Mouse (Mus musculus) ES-E14 (cell line): Measurements from ENCODE around the gene Cers2. TPM values are rescaled to one million over a fixed set of nuclear protein-coding genes. Genes with fewer than 3 reads are reported as not detected.

ENCODE experiments used
- DNase-seq: peaks from one replicate; pipeline ENCODE4 v3.0.0-alpha.2; 2013; ENCODE audit warnings: low read depth, low spot score
- H3K27ac ChIP-seq: 2 replicates; pipeline ENCODE4 v1.5.1; 2012; ENCODE audit warnings: low read depth, mild to moderate bottlenecking, low read length, moderate library complexity, mixed read lengths; ENCODE audit not compliant: poor library complexity, insufficient read depth, severe bottlenecking
- H3K36me3 ChIP-seq: 2 replicates; pipeline ENCODE4 v1.6.1; 2012; ENCODE audit warnings: mild to moderate bottlenecking, low read length, moderate library complexity, mixed read lengths; ENCODE audit not compliant: control insufficient read depth, poor library complexity, insufficient read depth, severe bottlenecking
- H3K4me1 ChIP-seq, 2 experiments: fragments of 150-350 bp in 1 of 2; sonication (generic) in 1 of 2; 2 replicates each; pipeline ENCODE4 v1.6.1; 2012; ENCODE audit warnings: low read length in 2 of 2, mild to moderate bottlenecking in 1 of 2, mixed read lengths in 1 of 2; ENCODE audit not compliant: control insufficient read depth in 2 of 2, insufficient read depth in 2 of 2, poor library complexity in 1 of 2
- H3K4me3 ChIP-seq, 2 experiments: fragments of 150-350 bp in 1 of 2; sonication (generic) in 1 of 2; 2 replicates each; pipeline ENCODE4 v1.5.1; 2012; ENCODE audit warnings: low read length in 2 of 2, low read depth in 1 of 2, mild to moderate bottlenecking in 1 of 2, mixed read lengths in 1 of 2; ENCODE audit not compliant: insufficient read depth in 1 of 2, poor library complexity in 1 of 2, severe bottlenecking in 1 of 2
- H3K9ac ChIP-seq: 2 replicates; pipeline ENCODE4 v1.6.1; 2012; ENCODE audit warnings: low read depth, mild to moderate bottlenecking, low read length, mixed read lengths; ENCODE audit not compliant: poor library complexity, insufficient read depth, severe bottlenecking
- H3K9me3 ChIP-seq: fragments of 150-350 bp; sonication (generic); 2 replicates; pipeline ENCODE4 v1.6.1; 2012; ENCODE audit warnings: low read depth, mild to moderate bottlenecking, low read length; ENCODE audit not compliant: control insufficient read depth, insufficient read depth
- CHD2 ChIP-seq: IDR thresholded peaks from 2 replicates; pipeline ENCODE4 v1.6.1; 2014; ENCODE audit warnings: mild to moderate bottlenecking, low read depth, low read length, inconsistent platforms
- HCFC1 ChIP-seq: IDR thresholded peaks from 2 replicates; pipeline ENCODE4 v1.6.1; 2012; ENCODE audit warnings: low read length, inconsistent platforms, borderline replicate concordance; ENCODE audit not compliant: insufficient read depth
- MAFK ChIP-seq: IDR thresholded peaks from 2 replicates; pipeline ENCODE4 v1.6.1; 2014; ENCODE audit warnings: mild to moderate bottlenecking, low read depth, low read length, inconsistent platforms; ENCODE audit not compliant: insufficient read depth
- ZC3H11A ChIP-seq: IDR thresholded peaks from 2 replicates; pipeline ENCODE4 v1.6.1; 2012; ENCODE audit warnings: low read depth, mild to moderate bottlenecking, inconsistent platforms, low read length, borderline replicate concordance
- ZNF384 ChIP-seq: IDR thresholded peaks from 2 replicates; pipeline ENCODE4 v1.6.1; 2012; ENCODE audit warnings: low read depth, low read length, inconsistent platforms
- in situ Hi-C, 2 experiments: fragments of 600-800 bp; cut with MboI; formaldehyde crosslinking; loops; one replicate each; pipeline ENCODE4 v1.15.1; 2025; ENCODE audit warnings: low sequenced_read_pairs in 2 of 2, inconsistent platforms in 1 of 2; ENCODE audit not compliant: unreplicated experiment in 2 of 2
- total RNA-seq: library from RNA; depleted of rRNA; stranded (reverse); fragments of 300-350 nt; gene quantifications from 2 replicates; pipeline ENCODE4 v1.2.3, GENCODE M21; 2012

The Cers2 gene
- total RNA-seq, 1 experiment = 87.6 TPM

- Histone ChIP-seq H3K27ac (peak overlapping the region; percentile 30), H3K36me3 (peaks cover 3% of the 10 kb centered on the region; the same call in 1 of the 2 replicates), H3K4me3 (no peak overlapping the region; a peak in 1 of 4 replicates), H3K9ac (peak overlapping the region; percentile 51; the same call in 1 of the 2 replicates), H3K4me1 (peaks cover 15 to 31% of the 10 kb centered on the region in 2 experiments), H3K9me3 (no peaks in the 10 kb centered on the region)
- in situ Hi-C loops = no loop called here
- no peak for DNase-seq
- TF ChIP-seq ZNF384 = no peak
These were observed 41.1 kb upstream of the Cers2 start for GRCm38 (mm10) chr3:95273471-95273870.

DNA sequence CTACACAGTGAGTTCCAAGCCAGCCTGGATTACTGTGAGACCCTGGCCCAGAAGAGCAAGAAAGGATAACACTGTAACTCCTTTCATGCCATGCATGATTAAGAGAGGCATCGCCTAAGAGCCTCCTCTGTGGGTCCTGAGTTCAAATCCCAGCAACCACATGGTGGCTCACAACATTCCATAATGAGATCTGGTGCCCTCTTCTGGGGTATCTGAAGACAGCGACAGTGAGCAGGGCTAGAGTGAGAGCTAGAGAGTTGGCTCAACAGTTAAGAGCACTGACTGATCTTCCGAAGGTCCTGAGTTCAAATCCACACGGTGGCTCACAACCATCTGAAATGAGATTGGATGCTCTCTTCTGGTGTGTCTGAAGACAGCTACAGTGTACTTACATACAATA lies 40.1 kb upstream of the Cers2 start:
- in situ Hi-C loops = no loop called here
- TF ChIP-seq MAFK = no peak
- TF ChIP-seq ZNF384 = 0 out of 2 replicates have a peak, but pooled peaks have one; percentile 38
- TF ChIP-seq ZC3H11A = no peak
- TF ChIP-seq CHD2 = no peak

DNA sequence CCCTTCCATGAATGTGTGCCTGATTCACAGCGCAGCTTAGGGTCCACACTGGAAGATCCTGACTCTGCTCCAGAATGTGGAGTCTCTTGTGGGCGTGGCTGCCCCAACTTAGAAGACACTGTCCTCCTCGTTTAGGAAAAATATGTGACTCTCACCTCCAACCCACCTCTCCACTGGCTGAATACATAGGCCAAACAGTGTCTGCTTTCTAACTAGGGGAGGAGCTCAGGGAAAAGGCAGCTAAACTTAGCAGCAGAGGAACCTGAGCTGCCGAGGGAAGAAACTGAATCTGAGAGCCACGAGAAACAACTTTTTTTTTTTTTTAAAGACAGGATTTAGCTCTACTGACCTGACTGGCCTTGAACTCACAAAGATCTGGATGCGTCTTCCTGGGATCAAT lies 39.4 kb upstream of the Cers2 start:
- Histone ChIP-seq H3K9me3 (no peaks in the 10 kb centered on the region), H3K4me3 (no peak overlapping the region), H3K9ac (no peak overlapping the region), H3K27ac (no peak overlapping the region; the same call in 1 of the 2 replicates), H3K4me1 (peaks cover 10 to 18% of the 10 kb centered on the region in 2 experiments), H3K36me3 (peaks cover 3% of the 10 kb centered on the region; the same call in 1 of the 2 replicates)
- in situ Hi-C loops = no loop called here
- DNase-seq = no peak
- TF ChIP-seq HCFC1 = no peak
- TF ChIP-seq MAFK = no peak
- no peak for TF ChIP-seq ZC3H11A
- TF ChIP-seq CHD2 = no peak

More for the DNA sequence above, 40.1 kb upstream of the Cers2 start:
- Histone ChIP-seq H3K4me3 (no peak overlapping the region), H3K4me1 (peaks cover 12 to 24% of the 10 kb centered on the region in 2 experiments), H3K36me3 (peaks cover 3% of the 10 kb centered on the region; the same call in 1 of the 2 replicates), H3K9me3 (no peaks in the 10 kb centered on the region), H3K27ac (no peak overlapping the region), H3K9ac (no peak overlapping the region)
- DNase-seq = no peak

GRCm38 (mm10) chr3:95276428-95276934 lies 38.1 kb upstream of the Cers2 start:
- Histone ChIP-seq H3K4me3 (no peak overlapping the region), H3K36me3 (peaks cover 3% of the 10 kb centered on the region; the same call in 1 of the 2 replicates), H3K9ac (no peak overlapping the region), H3K9me3 (no peaks in the 10 kb centered on the region), H3K27ac (no peak overlapping the region; the same call in 1 of the 2 replicates), H3K4me1 (peaks cover 8 to 17% of the 10 kb centered on the region in 2 experiments; a peak in 3 of 4 replicates)
- in situ Hi-C loops = no loop called here
- no peak for TF ChIP-seq ZNF384
- no peak for TF ChIP-seq ZC3H11A
- no peak for TF ChIP-seq MAFK
- TF ChIP-seq CHD2 = no peak
- TF ChIP-seq HCFC1 = no peak
- DNase-seq = no peak

GRCm38 (mm10) chr3:95277149-95277551 lies 37.4 kb upstream of the Cers2 start:
- in situ Hi-C loops = no loop called here
- no peak overlapping the region; the same call in 1 of the 2 replicates for H3K27ac ChIP-seq
- no peak for TF ChIP-seq CHD2
- TF ChIP-seq MAFK = no peak
- no peak for TF ChIP-seq HCFC1

More at GRCm38 (mm10) chr3:95277149-95277551, 37.4 kb upstream of the Cers2 start:
- Histone ChIP-seq H3K4me3 (no peak overlapping the region), H3K4me1 (peaks cover 6 to 12% of the 10 kb centered on the region in 2 experiments; a peak in 2 of 4 replicates), H3K9ac (no peak overlapping the region; the same call in 1 of the 2 replicates), H3K36me3 (peaks cover 3% of the 10 kb centered on the region; the same call in 1 of the 2 replicates), H3K9me3 (no peaks in the 10 kb centered on the region)
- no peak for DNase-seq
